Mouse (Mus musculus): ENCODE measurements at regions not wholly inside any gene's neighbourhood (a gene's known extent, or its start where the extent isn't known, plus 50 kb on each side); places are given as distances from the start of the nearest gene placed in this dataset.
A peak's percentile ranks its signal among the peaks of the same experiment; 100 is the strongest.
"Not testable (repeated sequence)": the region's sequence is repeated elsewhere in the genome, so short reads cannot be mapped to it uniquely, and the experiment has no call there.

DNA sequence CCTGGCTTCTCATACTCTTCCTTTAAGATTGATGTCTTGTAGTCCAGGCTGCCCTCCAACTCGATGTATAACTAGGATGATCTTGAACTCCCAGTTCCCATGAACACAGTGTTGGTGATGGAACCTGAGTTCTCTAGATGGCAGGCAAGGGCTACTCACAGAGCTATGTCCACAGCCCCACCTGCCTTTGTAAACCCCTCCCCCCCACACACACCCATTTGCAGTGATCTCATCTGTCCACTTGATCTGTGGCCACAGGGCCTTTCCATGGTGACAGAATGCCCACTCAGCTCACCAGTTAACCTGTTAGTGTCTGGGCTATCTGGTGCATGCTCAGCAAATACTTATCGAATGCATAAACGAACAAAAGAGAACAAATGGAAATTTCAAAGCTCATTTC lies 176.4 kb downstream of the Nucb2 start:
- no peak for DNase-seq (ENCODE audit: extremely low read depth, low read depth)

DNA sequence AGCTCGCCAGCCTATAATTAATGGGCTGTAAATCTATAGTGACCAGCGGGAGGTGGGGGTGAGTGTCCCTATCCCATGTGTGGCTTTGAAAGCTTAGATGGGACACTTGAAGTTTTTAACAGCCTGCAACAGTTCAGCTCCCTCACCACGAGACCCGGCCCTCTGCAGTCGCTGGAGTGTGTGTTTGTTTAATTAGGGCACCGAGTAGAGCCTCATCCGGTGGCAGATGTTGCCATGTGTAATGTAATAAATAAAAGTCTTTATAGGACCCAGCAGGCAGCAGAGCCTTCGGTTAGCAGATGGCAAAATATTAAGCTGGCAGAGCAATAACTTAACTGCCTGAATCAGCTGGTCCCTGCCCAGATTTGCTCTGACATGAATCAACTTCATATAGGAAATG lies 177.1 kb downstream of the Nucb2 start:
- DNase-seq (ENCODE audit: extremely low read depth, low read depth) = no peak

DNA sequence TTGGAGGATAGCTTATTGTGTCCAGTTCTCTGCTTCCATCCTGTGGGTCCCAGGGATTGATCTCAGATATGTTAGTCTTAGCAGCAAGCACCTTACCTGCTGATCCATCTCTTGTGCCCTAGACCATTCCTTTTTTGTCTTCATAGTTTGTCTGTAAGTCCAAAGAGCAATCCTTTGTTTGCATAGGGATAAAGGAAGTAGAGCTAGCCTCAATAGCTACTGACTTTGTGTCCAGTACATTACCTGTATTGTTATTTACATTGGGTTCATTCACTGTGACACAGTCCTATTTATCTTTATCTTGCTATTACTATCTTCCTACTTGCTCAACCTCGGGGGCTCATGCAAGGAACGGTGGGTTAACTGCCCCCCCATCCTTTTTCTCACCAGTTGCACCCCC lies 196.2 kb downstream of the Nucb2 start:
- no peak for DNase-seq (ENCODE audit: extremely low read depth, low read depth)

- peak; percentile 0 for DNase-seq (ENCODE audit: extremely low read depth, low read depth)
Observed at GRCm38 (mm10) chr7:116701466-116702342, 197.5 kb downstream of the Nucb2 start.

- DNase-seq (ENCODE audit: extremely low read depth, low read depth) = no peak
Observed at GRCm38 (mm10) chr7:116702596-116702995, 198.4 kb downstream of the Nucb2 start.

GRCm38 (mm10) chr7:116711541-116711940 lies 207.4 kb downstream of the Nucb2 start:
- DNase-seq (ENCODE audit: extremely low read depth, low read depth) = no peak

- no peak for DNase-seq (ENCODE audit: extremely low read depth, low read depth)
Observed at GRCm38 (mm10) chr7:116713200-116713599, 209.0 kb downstream of the Nucb2 start.

DNA sequence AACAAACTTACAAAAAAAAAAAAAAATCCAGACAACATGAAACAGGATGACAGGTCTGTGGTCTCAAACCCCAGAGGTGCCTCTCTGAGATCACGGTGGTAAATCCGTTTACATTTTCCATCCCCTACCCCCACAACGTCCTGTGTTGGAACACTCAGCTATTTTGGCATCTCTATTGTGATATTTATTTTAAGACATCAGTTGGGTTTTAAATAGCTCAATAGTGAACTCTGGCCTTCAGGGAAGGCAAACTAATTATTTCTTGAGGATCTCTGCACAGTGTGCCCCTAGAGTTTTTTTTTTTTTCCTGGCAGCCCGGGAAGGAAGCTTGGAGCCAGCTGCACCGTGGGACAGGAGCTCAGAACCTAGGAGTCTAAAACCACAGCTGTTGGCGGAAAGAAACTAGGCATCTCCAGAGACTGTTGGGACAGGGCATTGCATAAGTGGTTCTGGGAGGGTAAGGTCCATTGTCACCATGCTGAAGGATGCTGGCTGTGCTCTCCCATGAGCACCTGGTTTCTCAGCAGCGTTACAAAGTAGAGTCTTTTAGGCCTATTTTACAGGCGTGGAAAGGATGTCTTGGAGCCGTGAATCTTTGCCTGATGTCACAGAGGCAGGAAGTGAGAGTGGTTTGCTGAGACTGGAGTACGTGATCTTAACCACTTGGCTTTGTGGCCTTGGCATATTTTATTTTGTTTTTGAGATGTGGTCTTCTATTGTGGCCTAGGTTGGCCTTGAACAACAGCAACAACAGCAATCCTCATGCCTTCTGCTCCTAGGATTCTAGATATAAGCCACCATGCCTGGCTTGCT lies 211.3 kb downstream of the Nucb2 start:
- no peak for DNase-seq (ENCODE audit: extremely low read depth, low read depth)

- no peak for DNase-seq (ENCODE audit: extremely low read depth, low read depth)
Observed at GRCm38 (mm10) chr7:116728379-116728778, 224.2 kb downstream of the Nucb2 start.

DNA sequence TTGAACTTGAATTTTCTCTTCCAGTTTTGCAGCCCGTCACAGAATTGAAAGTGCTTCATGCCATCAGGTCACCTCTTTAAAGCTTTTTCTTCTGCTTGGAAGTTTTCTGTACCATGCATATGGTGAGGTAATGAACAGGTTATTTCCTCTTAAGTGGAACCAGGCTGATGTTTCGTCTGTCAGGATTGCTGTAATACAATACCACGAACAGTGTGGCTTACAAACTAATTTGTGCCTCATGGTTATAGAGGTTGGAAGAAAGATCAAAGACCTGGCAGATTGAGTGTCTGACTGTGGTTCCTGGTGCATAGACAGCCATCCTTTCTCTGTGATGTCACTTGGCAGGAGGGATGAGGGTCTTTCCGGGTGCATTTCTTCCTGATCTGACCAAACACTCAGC lies 225.6 kb downstream of the Nucb2 start:
- DNase-seq (ENCODE audit: extremely low read depth, low read depth) = no peak

DNA sequence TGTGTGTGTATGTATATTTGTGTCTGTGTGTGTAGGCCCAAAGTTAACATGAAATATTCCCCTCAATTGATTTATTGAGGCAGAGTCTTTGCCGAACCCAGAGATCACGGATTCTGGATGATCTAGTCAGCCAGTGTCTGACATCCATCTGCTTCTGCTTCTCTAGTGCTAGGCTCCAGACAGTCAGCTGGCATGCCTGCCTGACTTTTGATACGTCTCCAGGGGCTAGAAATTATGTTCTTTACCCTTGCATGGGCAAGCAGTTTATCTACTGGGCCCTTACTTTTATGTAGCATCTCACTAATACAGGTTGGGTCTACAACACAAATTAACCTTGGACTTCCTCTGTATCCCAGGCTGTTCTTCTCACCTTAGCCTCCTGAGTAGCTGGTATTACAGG lies 231.5 kb downstream of the Nucb2 start:
- DNase-seq (ENCODE audit: extremely low read depth, low read depth) = no peak

- DNase-seq (ENCODE audit: extremely low read depth, low read depth) = no peak
Observed at GRCm38 (mm10) chr7:116736333-116736732, 232.2 kb downstream of the Nucb2 start.

- no peak for DNase-seq (ENCODE audit: extremely low read depth, low read depth)
Observed at GRCm38 (mm10) chr7:116738009-116738408, 233.8 kb downstream of the Nucb2 start.

DNA sequence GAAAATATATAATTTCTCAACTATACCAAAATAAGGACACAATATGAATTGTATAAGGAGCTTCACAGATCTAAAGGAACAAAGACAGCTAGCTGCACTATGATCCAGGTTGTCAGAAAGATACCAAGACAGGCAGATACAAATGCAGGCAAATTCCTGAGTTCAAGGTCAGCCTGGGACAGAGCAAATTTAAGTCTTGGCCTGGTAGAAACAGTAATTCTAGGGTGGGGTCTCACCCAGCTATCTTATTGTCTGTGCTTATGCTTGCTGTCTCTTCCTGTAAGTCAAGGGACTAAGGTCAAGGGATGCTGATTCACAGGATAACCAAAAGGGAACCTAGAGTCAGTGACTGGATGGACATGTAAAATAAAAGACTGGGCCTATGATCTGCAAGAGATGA lies 250.4 kb downstream of the Nucb2 start:
- DNase-seq (ENCODE audit: extremely low read depth, low read depth) = no peak

- DNase-seq (ENCODE audit: extremely low read depth, low read depth) = not testable (repeated sequence)
Observed at GRCm38 (mm10) chr7:116792181-116792580, 288.0 kb downstream of the Nucb2 start.

- DNase-seq (ENCODE audit: extremely low read depth, low read depth) = no peak
Observed at GRCm38 (mm10) chr7:116808475-116808874, 304.3 kb downstream of the Nucb2 start.

GRCm38 (mm10) chr7:116816494-116816893 lies 312.3 kb downstream of the Nucb2 start:
- DNase-seq (ENCODE audit: extremely low read depth, low read depth) = no peak

GRCm38 (mm10) chr7:116817991-116818390 lies 313.8 kb downstream of the Nucb2 start:
- DNase-seq (ENCODE audit: extremely low read depth, low read depth) = no peak

DNA sequence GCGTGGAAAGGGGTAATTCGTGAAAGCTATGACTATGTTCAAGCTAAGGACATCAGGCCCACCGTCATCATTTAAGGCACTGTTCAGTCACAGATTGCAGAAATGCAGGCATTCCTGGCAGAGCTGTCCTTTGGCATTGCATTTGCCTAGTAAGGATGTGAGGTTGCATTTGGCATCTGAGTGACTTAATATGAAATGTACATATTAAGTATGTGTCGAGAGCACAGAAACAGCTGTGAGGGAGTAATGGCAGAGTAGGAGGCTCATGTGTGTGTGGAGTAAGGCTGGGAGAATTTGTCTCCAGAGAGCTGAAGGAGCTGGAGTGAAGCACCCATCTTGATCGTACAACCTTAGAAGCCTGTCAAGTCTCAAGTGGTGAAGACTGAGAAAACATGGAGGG lies 316.4 kb downstream of the Nucb2 start:
- DNase-seq (ENCODE audit: extremely low read depth, low read depth) = no peak

DNA sequence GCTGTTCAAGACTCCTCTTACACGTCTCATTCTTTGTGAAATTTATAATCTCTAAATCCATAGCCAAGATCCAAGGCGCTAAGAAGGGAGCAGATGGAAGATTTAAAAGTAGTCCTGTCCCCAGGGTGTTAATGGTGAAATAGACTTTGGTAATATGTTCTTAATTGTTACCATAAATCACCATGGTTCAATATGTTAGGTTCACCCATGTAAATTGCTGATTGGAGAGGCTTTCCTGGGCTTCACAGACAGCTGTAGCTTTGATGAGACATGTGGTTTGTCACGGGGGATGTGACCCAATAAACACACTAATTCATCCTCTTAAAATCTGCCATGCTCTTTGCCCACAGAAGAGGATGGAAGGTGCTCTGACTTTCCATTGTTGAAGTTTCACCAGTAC lies 338.7 kb downstream of the Nucb2 start:
- DNase-seq (ENCODE audit: extremely low read depth, low read depth) = no peak

GRCm38 (mm10) chr7:116847846-116848730 lies 343.9 kb downstream of the Nucb2 start:
- no peak for DNase-seq (ENCODE audit: extremely low read depth, low read depth)
